Mouse (Mus musculus) inflammation-experienced regulatory T-cells, adult 16 weeks (primary cell): ENCODE results near the gene Neurog3. TPM values are rescaled to one million over a fixed set of nuclear protein-coding genes. Genes with fewer than 3 reads are reported as not detected.

Experiments used
- polyA plus RNA-seq: library from polyadenylated mRNA; unstranded; fragments of 100-300 nt; shearing (Covaris generic); gene quantifications from one replicate; pipeline ENCODE4 v1.2.1, GENCODE M21; 2017

The Neurog3 gene
- not detected for polyA plus RNA-seq

GRCm38 (mm10) chr10:62132691-62133281 lies at the start of gene Neurog3:
Gene Neurog3, plus strand, starts transcription at chr10:62133090.

GRCm38 (mm10) chr10:62143820-62144219 lies 10.9 kb downstream of the Neurog3 start, which contains the start of gene Fam241b:
Gene Fam241b, minus strand, starts transcription at chr10:62143920.

Other genes starting within 250 kb of the Neurog3 start
- not detected for gene Col13a1, start 154.0 kb upstream of the Neurog3 start, polyA plus RNA-seq
- gene Fam241b, start 10.8 kb downstream of the Neurog3 start, polyA plus RNA-seq = 20.5 TPM
- 0.95 TPM for gene Tspan15, start 98.2 kb downstream of the Neurog3 start, polyA plus RNA-seq
- gene Tacr2, start 119.3 kb downstream of the Neurog3 start, polyA plus RNA-seq = not detected
- gene Hk1, start 246.8 kb downstream of the Neurog3 start, polyA plus RNA-seq = 192 TPM